Mouse (Mus musculus): ENCODE measurements around the gene Ovol2.

- TF ChIP-seq CTCF (IDR thresholded peaks at IDR 0.05; ENCODE audit: extremely low read depth, insufficient read depth, low read length) (no peak), POLR2A (IDR thresholded peaks at IDR 0.05; ENCODE audit: extremely low read depth, insufficient read depth, low read length) (no peak)
Observed at GRCm38 (mm10) chr2:144299749-144300669, 31.9 kb downstream of the Ovol2 start.
